8 mouse cellular contexts compared by ENCODE assay signal in the genomic region with DNA sequence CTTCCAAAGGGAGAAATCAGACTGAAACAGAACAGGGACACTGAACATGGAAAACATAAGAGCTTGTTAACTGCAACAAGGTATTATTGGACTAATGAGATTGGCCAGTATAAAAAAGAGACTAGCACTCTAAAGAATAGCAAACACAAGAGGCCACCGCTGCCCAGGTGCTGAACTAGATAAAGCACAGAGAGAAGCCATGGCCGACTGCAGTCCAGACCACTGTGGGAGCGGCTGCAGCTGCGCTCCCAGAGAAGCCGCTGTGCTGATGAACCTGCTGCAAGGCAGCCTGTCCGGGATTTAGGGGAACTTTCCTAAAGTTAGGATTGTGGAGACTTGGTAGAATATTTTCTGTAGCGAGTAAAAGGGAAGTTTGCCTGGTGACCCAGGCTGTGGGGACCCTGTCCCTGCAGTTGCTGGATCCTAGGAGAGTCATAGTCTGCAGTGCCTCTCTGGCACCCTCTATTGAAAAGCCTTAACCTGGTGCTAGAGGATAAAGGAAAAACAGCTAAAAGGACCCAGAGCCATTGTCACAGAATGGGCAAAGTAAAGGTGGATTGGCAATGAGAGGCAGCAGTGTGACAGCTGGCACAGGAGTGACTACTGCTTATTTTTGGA. TPM values are rescaled to one million over a fixed set of nuclear protein-coding genes. Genes with fewer than 3 reads are reported as not detected.
DNase-seq lines count a peak whose midpoint lies in the region; ATAC-seq and TF ChIP-seq lines count a peak whose summit lies in the region.

No protein-coding gene starts in this region.

- peak; percentile 61 for DNase-seq in layer of hippocampus, adult 11-12 months (ENCODE audit: low spot score)
- DNase-seq in layer of hippocampus, adult 8-10 months (ENCODE audit: low spot score in 2 of 2), result no peak
- DNase-seq in MN1 (ENCODE audit: low spot score) (peak; percentile 17), adipocyte (ENCODE audit: low spot score) (no peak)
- DNase-seq in brain, embryonic 14.5 days (ENCODE audit: low read depth), result peak; percentile 53
- no peak for DNase-seq in intestine, embryonic 14.5 days (ENCODE audit: low spot score)
- peak; percentile 62 for DNase-seq in lung, postnatal 14 days
- DNase-seq in spleen, adult 12 weeks (ENCODE audit: low spot score), result no peak

- TF ChIP-seq POLR2A in brain, embryonic 14.5 days (IDR thresholded peaks at IDR 0.05; ENCODE audit: borderline replicate concordance, extremely low read depth, insufficient read depth, insufficient read length, poor library complexity, severe bottlenecking), result no peak

- H3K4me2 ChIP-seq in intestine, embryonic 14.5 days (ENCODE audit: low read length), result 0 out of 2 replicates have a peak overlapping the region, but pooled peaks have one; percentile 16

- H3K4me3 ChIP-seq in intestine, embryonic 14.5 days (ENCODE audit: low read depth, low read length), result no peak overlapping the region

- no peaks in the 10 kb centered on the region for H3K4me1 ChIP-seq in intestine, embryonic 14.5 days (replicated peaks; ENCODE audit: control insufficient read depth, insufficient read depth, low read length)

- WGBS in intestine, embryonic 14.5 days, result 49% methylated on average over 7 of the region's 7 CpGs

- no peaks in the 10 kb centered on the region for H3K27me3 ChIP-seq in intestine, embryonic 14.5 days (replicated peaks; ENCODE audit: control insufficient read depth, insufficient read depth, low read length)

- H3K9ac ChIP-seq in intestine, embryonic 14.5 days (ENCODE audit: low read length), result no peak overlapping the region

- TF ChIP-seq CTCF in brain, embryonic 14.5 days (IDR thresholded peaks at IDR 0.05; ENCODE audit: borderline replicate concordance, extremely low read depth, insufficient read depth, insufficient read length), result peak; percentile 47; the same call in 1 of the 2 replicates

- H3K27ac ChIP-seq in intestine, embryonic 14.5 days (ENCODE audit: low read depth), result no peak overlapping the region

- H3K9me3 ChIP-seq in intestine, embryonic 14.5 days (ENCODE audit: control insufficient read depth, low read length), result no peaks in the 10 kb centered on the region

- H3K36me3 ChIP-seq in intestine, embryonic 14.5 days (ENCODE audit: control insufficient read depth, insufficient read depth, low read length), result no peaks in the 10 kb centered on the region

- ATAC-seq in intestine, embryonic 14.5 days (replicated peaks; ENCODE audit: low FRiP score, low TSS enrichment, low read depth), result no peak

RNA-seq across cellular contexts. Expression of a gene that starts 57.7 kb away (rescaled TPM):
- total RNA-seq in layer of hippocampus, adult 8-10 months (2022), result 100 to 1,000 TPM; 270 to 291 (median 280) TPM
- 78.1 and 103 TPM in 2 replicates for polyA plus RNA-seq in brain, embryonic 14.5 days (2012; rRNA removed)
- polyA plus RNA-seq in intestine, embryonic 14.5 days (2014; fragmentation: Nextera tagmentation; extraction: Ambion mirVana), result 74.7 and 92.6 TPM in 2 replicates

Comparison
In these comparisons a context has a peak if more than half of its experiments do, and no peak if none do; other contexts are left out.
1. DNase-seq: peak in layer of hippocampus, adult 11-12 months (single experiment), MN1 (single experiment), brain, embryonic 14.5 days (single experiment) and lung, postnatal 14 days (single experiment); none in layer of hippocampus, adult 8-10 months (0 of 2), intestine, embryonic 14.5 days (single experiment), adipocyte (single experiment) and spleen, adult 12 weeks (single experiment).